Mouse (Mus musculus) liver, embryonic 11.5 days (tissue): ENCODE measurements around the gene Slc25a11. TPM values are rescaled to one million over a fixed set of nuclear protein-coding genes. Genes with fewer than 3 reads are reported as not detected.

ENCODE experiments used
- ATAC-seq: fragments of 200-750 bp; cut with Nextera tagmentation; replicated peaks from 2 replicates; pipeline ENCODE4 v1.8.0; 2017; ENCODE audit warnings: moderate number of reproducible peaks, mild to moderate bottlenecking, moderate TSS enrichment, moderate library complexity; ENCODE audit not compliant: low FRiP score
- DNase-seq: peaks from one replicate; pipeline ENCODE4 v3.0.0-alpha.2; 2017; ENCODE audit warnings: low spot score
- H3K27ac ChIP-seq: fragments of 300-500 bp; sonication (generic); 2 replicates; pipeline ENCODE4 v1.5.1; 2014; ENCODE audit warnings: mild to moderate bottlenecking, low read depth, low read length, control low read depth
- H3K27me3 ChIP-seq: fragments of 300-500 bp; sonication (generic); replicated peaks from 2 replicates; pipeline ENCODE4 v1.6.1; 2014; ENCODE audit warnings: low read length, mixed read lengths; ENCODE audit not compliant: control insufficient read depth, insufficient read depth
- H3K36me3 ChIP-seq: fragments of 300-500 bp; sonication (generic); 2 replicates; pipeline ENCODE4 v1.6.1; 2014; ENCODE audit warnings: mild to moderate bottlenecking, low read length, moderate library complexity, mixed read lengths; ENCODE audit not compliant: control insufficient read depth, insufficient read depth
- H3K4me1 ChIP-seq: fragments of 300-500 bp; sonication (generic); replicated peaks from 2 replicates; pipeline ENCODE4 v1.6.1; 2014; ENCODE audit warnings: low read length, mixed read lengths; ENCODE audit not compliant: control insufficient read depth, insufficient read depth
- H3K4me2 ChIP-seq: fragments of 300-500 bp; sonication (generic); 2 replicates; pipeline ENCODE4 v1.6.1; 2014; ENCODE audit warnings: mild to moderate bottlenecking, control low read depth, moderate library complexity
- H3K4me3 ChIP-seq: fragments of 300-500 bp; sonication (generic); 2 replicates; pipeline ENCODE4 v1.5.1; 2014; ENCODE audit warnings: low read depth, low read length, control low read depth
- H3K9ac ChIP-seq: fragments of 300-500 bp; sonication (generic); 2 replicates; pipeline ENCODE4 v1.6.1; 2014; ENCODE audit warnings: low read depth, low read length, control low read depth
- H3K9me3 ChIP-seq: fragments of 300-500 bp; sonication (generic); 2 replicates; pipeline ENCODE4 v1.6.1; 2016; ENCODE audit warnings: low read length, inconsistent platforms, mixed read lengths; ENCODE audit not compliant: control insufficient read depth
- WGBS: fragments of 180-500 bp; shearing (Covaris S2); extraction: QIAGEN DNeasy Blood & Tissue Kit; methylation state at CpG from one replicate; pipeline ENCODE4 v1.1.7; 2014; 5-methylcytosine and 5-hydroxymethylcytosine counted together
- polyA plus RNA-seq: library from polyadenylated mRNA; unstranded; fragments of >200 nt; fragmentation: Nextera tagmentation; extraction: Ambion mirVana; gene quantifications from 2 replicates; pipeline ENCODE4 v1.2.1, GENCODE M21; 2014

Slc25a11 gene
- polyA plus RNA-seq, 1 experiment from 2014 or later, result 115 TPM

GRCm38 (mm10) chr11:70643051-70643450, 4.2 kb downstream of the Slc25a11 start:
- Histone ChIP-seq H3K4me2 (peak overlapping the region; percentile 13), H3K27ac (no peak overlapping the region), H3K36me3 (peaks cover 17% of the 10 kb centered on the region), H3K4me3 (no peak overlapping the region), H3K9me3 (no peaks in the 10 kb centered on the region), H3K27me3 (no peaks in the 10 kb centered on the region), H3K9ac (no peak overlapping the region), H3K4me1 (peaks cover 34% of the 10 kb centered on the region)
- DNase-seq (no peak), ATAC-seq (no peak)
- 90% methylated on average over 6 of the region's 6 CpGs for WGBS

- Histone ChIP-seq H3K27ac (no peak overlapping the region; the same call in 1 of the 2 replicates), H3K4me2 (no peak overlapping the region; the same call in 1 of the 2 replicates)
- no peak for ATAC-seq
These were observed 6.0 kb downstream of the Slc25a11 start for GRCm38 (mm10) chr11:70641241-70641640.

GRCm38 (mm10) chr11:70639976-70640375, 7.3 kb downstream of the Slc25a11 start:
- Histone ChIP-seq H3K4me3 (peak overlapping the region; percentile 23), H3K9ac (0 out of 2 replicates have a peak overlapping the region, but pooled peaks have one; percentile 11), H3K27me3 (no peaks in the 10 kb centered on the region), H3K9me3 (no peaks in the 10 kb centered on the region), H3K4me1 (peaks cover 34% of the 10 kb centered on the region), H3K27ac (0 out of 2 replicates have a peak overlapping the region, but pooled peaks have one; percentile 82), H3K4me2 (peak overlapping the region; percentile 52), H3K36me3 (peaks cover 13% of the 10 kb centered on the region)
- DNase-seq (no peak), ATAC-seq (no peak)
- WGBS, result 79% methylated on average over 8 of the region's 8 CpGs

More at GRCm38 (mm10) chr11:70641241-70641640, 6.0 kb downstream of the Slc25a11 start:
- WGBS, result 76% methylated on average over 7 of the region's 7 CpGs
- H3K27me3 ChIP-seq, result no peaks in the 10 kb centered on the region
- peaks cover 17% of the 10 kb centered on the region for H3K36me3 ChIP-seq
- H3K9me3 ChIP-seq, result no peaks in the 10 kb centered on the region
- DNase-seq, result no peak
- H3K4me1 ChIP-seq, result peaks cover 43% of the 10 kb centered on the region
- H3K4me3 ChIP-seq, result peak overlapping the region; percentile 25; the same call in 1 of the 2 replicates
- H3K9ac ChIP-seq, result peak overlapping the region; percentile 45; the same call in 1 of the 2 replicates

DNA sequence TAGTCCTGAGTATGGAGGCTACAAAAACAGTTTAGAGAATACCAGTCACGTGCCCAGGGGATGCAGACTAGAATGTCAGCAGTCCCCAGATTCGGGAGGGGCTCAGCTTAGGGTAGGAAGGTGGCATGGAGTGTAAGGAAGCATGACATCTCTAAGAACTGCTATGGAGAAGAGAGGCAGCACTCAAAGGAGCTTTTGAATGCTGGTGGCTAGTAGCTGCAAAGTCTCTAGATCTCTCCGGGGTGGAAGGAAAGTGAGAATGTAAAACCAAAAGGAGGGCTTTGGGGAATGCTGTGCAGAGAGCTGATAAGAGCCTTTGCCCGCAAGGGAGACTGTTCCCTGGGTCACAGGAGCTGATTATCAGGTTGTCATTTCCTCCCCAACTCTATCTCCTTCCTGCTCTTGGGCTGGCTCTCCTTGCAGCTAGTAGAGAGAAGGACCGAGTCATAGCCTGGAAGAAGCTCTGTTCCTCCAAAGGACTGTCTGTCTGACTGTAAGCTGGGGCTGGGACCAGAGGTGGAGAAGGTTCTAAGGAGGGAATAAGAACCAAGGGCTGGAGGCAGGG, 8.5 kb downstream of the Slc25a11 start, which contains the start of gene Gp1ba:
Gp1ba (plus strand) TSS at position 409 of the 565 bp plus-strand sequence.
- 7% methylated on average over 5 of the region's 5 CpGs for WGBS
- Histone ChIP-seq H3K36me3 (peaks cover 4% of the 10 kb centered on the region), H3K4me3 (peak within 1 kb of the TSS; percentile 23), H3K4me2 (peak within 1 kb of the TSS; percentile 52), H3K9me3 (no peaks in the 10 kb centered on the region), H3K27me3 (no peaks in the 10 kb centered on the region), H3K4me1 (peaks cover 34% of the 10 kb centered on the region), H3K27ac (peak within 1 kb of the TSS; percentile 82), H3K9ac (peak within 1 kb of the TSS; percentile 47)
- DNase-seq, result peak; percentile 46
- peak; percentile 92 for ATAC-seq

DNA sequence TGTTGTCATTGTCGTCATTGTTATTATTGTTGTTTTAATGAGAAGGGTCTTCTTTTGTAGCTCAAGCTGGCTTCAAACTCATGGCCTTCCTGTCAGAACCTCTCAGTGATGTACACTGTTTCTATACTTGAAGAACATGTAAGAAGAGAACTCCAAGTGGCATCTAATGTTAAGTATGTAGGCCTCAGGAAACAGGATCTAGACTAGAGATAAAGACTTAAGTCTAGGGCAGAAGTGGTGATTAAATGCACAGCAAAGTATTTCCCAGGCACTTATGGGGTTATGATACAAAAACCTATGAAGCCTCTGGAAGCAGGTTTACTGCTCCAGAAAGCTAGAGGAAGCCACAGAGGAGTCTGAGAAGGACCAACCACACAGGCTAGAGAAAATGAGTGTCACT, 9.0 kb downstream of the Slc25a11 start:
- peak overlapping the region; percentile 52 for H3K4me2 ChIP-seq
- H3K4me3 ChIP-seq, result peak overlapping the region; percentile 23; the same call in 1 of the 2 replicates
- DNase-seq (no peak), ATAC-seq (no peak)
- H3K27me3 ChIP-seq, result no peaks in the 10 kb centered on the region
- H3K9ac ChIP-seq, result peak overlapping the region; percentile 47
- 57% methylated on average over 1 of the region's 1 CpGs for WGBS
- peaks cover 34% of the 10 kb centered on the region for H3K4me1 ChIP-seq
- H3K36me3 ChIP-seq, result peaks cover 4% of the 10 kb centered on the region; the same call in 1 of the 2 replicates
- H3K27ac ChIP-seq, result peak overlapping the region; percentile 82
- no peaks in the 10 kb centered on the region for H3K9me3 ChIP-seq

- H3K9me3 ChIP-seq, result no peaks in the 10 kb centered on the region
- WGBS, result 82% methylated on average over 1 of the region's 1 CpGs
- H3K4me3 ChIP-seq, result no peak overlapping the region
- peaks cover 34% of the 10 kb centered on the region for H3K4me1 ChIP-seq
- H3K9ac ChIP-seq, result no peak overlapping the region
- H3K36me3 ChIP-seq, result 0 out of 2 replicates have a peak, but pooled peaks cover under 1% of the 10 kb centered on the region
- ATAC-seq (no peak), DNase-seq (no peak)
- peak overlapping the region; percentile 52 for H3K4me2 ChIP-seq
- peak overlapping the region; percentile 82 for H3K27ac ChIP-seq
- no peaks in the 10 kb centered on the region for H3K27me3 ChIP-seq
These were observed 9.5 kb downstream of the Slc25a11 start for GRCm38 (mm10) chr11:70637764-70638163.

- ATAC-seq (no peak), DNase-seq (no peak)
- Histone ChIP-seq H3K9ac (no peak overlapping the region), H3K4me2 (no peak overlapping the region), H3K4me3 (no peak overlapping the region), H3K4me1 (peaks cover 33% of the 10 kb centered on the region), H3K27me3 (no peaks in the 10 kb centered on the region), H3K36me3 (no peaks in the 10 kb centered on the region), H3K27ac (no peak overlapping the region), H3K9me3 (no peaks in the 10 kb centered on the region)
- 84% methylated on average over 4 of the region's 4 CpGs for WGBS
These were observed 11.7 kb downstream of the Slc25a11 start for GRCm38 (mm10) chr11:70635601-70636000.

- H3K4me2 ChIP-seq, result no peak overlapping the region
- H3K27ac ChIP-seq, result no peak overlapping the region
- no peaks in the 10 kb centered on the region for H3K9me3 ChIP-seq
- H3K9ac ChIP-seq, result no peak overlapping the region
- no peaks in the 10 kb centered on the region; the same call in 1 of the 2 replicates for H3K4me1 ChIP-seq
- H3K4me3 ChIP-seq, result no peak overlapping the region
- H3K36me3 ChIP-seq, result no peaks in the 10 kb centered on the region
- ATAC-seq, result no peak
- no peak for DNase-seq
- 48% methylated on average over 7 of the region's 7 CpGs for WGBS
- H3K27me3 ChIP-seq, result no peaks in the 10 kb centered on the region
These were observed 17.1 kb downstream of the Slc25a11 start for GRCm38 (mm10) chr11:70630129-70630528.

- Histone ChIP-seq H3K9ac (no peak overlapping the region), H3K4me2 (no peak overlapping the region), H3K36me3 (no peaks in the 10 kb centered on the region), H3K27ac (no peak overlapping the region), H3K27me3 (no peaks in the 10 kb centered on the region), H3K9me3 (no peaks in the 10 kb centered on the region), H3K4me1 (no peaks in the 10 kb centered on the region; the same call in 1 of the 2 replicates), H3K4me3 (no peak overlapping the region)
- ATAC-seq, result no peak
- no peak for DNase-seq
- 38% methylated on average over 5 of the region's 5 CpGs for WGBS
These were observed 17.7 kb downstream of the Slc25a11 start for GRCm38 (mm10) chr11:70629557-70629956.
